Mouse (Mus musculus) heart, adult 11 months (tissue): ENCODE measurements around the gene Adcyap1.

Source experiments
- DNase-seq: peaks from one replicate; pipeline ENCODE4 v3.0.0; 2022

The Adcyap1 gene

DNA sequence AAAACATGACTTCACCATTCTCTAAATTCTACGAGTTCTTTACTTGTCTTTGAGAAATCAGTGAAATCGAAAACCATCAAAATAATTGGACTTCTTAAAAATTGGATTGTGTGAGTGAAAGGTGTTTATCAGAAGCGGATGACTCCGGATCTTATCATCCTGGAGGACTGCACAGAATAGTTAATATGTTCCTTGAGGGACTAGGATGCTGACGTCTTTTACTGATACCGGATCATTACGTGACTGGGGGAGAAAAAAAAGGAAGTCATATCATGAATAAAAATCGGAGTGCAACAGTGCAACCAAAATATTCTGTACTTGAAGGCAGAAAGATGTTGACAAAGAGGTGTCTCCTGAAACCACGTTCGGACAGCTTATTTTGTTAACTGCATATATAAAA is at the start of gene Adcyap1:
Gene Adcyap1 (plus strand): TSS at position 301 of the 400 bp plus-strand sequence.
- DNase-seq, result no peak

DNA sequence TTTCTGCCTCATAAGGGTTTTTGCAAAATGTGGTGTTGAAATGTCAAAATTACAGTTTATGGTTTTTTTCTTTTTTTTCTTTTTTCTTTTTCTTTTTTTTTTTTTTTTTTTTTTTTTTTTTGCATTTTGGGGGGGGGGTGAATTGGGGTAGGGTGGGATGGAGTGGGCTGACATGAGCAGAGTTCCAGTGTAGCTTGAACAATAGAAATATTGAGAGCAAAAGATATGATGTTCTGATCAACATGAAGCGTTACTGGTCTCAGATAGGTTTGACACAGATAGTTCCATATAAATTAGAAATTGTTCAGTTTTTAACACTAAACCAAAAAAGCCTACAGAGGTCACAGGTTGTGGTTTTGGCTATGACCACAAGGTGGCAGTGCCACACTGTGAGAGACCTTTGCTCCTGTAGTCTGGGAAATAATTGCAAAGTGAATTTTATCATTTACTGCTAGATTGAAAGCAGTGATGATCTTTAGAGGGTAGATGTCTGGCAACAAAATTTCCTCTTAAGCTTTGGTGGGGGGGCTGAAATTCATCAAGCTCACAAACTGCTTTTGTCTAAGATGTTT is 40.5 kb upstream of the Adcyap1 start:
- DNase-seq, result no peak

DNA sequence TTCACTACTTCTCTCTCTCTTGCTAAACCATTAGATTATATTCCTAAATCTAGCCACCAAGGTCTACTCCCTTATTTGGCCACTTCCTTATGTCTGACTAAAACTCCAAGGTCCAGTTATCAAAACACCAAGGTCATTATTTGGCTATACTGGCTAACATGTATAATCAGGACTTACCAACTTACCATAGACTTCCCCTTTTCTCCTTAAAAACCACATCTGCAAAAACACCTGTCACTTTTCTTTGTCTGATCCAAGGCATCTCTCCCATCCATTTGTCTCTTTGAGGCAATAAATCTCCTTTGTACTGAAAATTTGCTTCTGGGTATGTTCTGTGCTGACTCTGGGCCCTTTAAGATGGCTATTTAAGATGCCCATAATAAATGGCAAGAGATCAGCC is 29.2 kb upstream of the Adcyap1 start:
- DNase-seq, result no peak

DNA sequence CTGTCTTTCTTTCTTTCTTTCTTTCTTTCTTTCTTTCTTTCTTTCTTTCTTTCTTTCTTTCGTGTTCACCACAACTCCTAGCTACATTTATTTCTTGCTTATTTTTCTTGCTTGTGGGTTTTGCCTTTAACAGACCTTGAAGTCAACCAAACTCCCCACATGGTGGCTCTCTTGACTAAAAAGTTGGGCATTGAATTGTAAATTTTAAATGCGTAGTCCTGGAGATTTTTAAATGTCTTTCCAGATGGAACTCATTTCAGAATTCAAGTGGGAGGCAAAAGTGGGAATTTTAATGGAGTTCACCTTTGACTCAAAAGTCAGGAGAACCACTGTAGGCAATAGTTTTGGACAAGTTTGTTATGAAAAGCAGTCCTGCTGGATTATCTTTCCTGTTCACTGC is 2.0 kb upstream of the Adcyap1 start:
- no peak for DNase-seq

DNA sequence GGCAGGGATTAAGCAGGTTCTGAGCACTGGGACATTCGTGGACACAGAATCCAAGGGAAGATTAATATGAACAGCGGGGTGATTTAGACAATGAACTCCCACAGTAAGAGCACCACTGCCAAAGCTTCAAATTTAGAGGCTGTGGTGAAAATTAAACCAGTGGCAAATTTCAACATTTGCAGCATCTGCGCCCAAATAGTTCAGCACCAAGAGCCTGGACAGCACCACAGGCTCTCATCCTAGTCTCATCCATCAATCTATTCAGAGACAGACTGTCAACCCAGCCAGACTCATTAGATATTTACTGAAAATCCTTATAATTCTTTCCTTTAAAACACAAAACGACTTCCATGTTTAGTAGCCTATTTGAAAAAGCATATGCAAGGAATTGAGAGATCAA is 604 bp upstream of the Adcyap1 start:
- no peak for DNase-seq

DNA sequence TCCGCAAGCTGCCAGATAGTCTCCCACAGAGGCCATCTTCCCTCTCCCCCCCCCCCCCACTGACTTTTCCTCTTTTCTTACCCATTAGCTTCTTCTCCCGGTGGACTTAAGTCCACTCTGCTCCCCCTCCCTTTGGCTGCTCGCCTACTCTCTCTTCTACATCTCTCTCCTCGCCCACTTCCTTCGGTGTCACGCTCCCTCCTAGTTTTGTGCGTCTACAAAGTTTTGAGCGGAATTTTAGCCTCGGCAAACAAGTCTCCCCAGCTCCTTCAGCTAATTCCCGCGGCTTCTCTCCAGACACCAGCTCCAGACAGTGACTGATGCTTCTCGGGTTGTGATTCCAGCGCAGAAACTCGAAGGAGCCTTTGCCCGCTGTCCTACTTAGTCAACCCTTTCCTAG is 401 bp downstream of the Adcyap1 start:
- DNase-seq, result no peak

DNA sequence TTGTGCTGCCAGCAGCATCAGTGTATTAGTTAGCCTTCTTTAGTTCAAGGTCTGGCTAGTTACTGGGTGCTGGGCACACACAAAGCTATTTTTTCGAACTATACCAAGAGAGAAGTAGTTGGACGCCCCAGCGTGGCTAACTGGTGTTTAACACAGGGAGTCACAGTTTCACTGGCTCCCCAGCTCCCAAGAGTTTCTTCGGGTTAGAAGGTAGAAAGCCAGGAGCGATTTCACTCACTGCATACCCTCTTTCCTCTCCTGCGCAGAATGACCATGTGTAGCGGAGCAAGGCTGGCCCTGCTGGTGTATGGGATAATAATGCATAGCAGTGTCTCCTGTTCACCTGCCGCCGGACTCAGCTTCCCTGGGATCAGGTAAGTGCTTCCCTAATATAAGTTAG is 930 bp downstream of the Adcyap1 start:
- no peak for DNase-seq

DNA sequence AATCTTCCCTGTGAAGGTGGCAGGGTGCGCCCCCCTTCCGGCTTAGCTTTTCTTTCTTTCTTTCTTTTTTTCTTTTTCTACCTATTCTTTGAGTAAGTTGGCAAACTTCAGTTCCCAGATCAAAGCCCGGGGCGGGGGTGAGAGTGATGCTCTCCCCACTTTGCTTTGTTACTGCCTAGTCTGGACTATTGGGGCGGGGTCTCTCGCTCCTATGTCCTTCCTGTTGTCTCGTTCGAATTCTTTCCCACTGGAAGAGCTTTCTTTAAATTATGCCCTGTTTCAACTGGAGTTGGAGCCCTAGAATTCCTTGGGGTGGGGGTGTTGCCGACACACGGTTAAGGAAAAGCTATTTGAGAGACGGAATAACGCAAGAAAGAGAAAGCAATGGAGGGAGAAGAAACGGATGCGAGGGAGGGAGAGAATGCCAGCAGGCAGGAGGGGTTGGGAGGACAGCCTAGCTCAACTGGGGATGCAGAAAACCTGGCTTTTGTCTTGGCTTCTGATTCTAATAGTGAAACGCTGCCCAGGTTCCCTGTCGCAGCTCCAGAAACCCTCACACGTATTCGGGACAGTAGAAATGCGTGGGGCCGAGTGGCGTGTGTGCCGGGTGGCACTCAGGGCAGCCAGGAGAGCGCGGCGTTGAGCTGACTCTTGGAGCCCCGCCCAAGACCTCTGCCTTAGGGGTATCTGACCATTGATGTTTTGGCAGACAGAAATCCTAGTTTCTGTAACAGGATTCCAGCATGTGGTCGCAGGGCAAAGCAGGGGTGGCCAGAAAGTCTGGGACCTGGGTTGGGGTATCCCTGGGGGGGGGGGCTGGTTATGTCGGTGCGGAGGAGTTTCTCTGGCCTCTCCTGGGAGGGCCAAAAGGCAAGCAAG is 1.8 kb downstream of the Adcyap1 start:
- DNase-seq, result no peak

DNA sequence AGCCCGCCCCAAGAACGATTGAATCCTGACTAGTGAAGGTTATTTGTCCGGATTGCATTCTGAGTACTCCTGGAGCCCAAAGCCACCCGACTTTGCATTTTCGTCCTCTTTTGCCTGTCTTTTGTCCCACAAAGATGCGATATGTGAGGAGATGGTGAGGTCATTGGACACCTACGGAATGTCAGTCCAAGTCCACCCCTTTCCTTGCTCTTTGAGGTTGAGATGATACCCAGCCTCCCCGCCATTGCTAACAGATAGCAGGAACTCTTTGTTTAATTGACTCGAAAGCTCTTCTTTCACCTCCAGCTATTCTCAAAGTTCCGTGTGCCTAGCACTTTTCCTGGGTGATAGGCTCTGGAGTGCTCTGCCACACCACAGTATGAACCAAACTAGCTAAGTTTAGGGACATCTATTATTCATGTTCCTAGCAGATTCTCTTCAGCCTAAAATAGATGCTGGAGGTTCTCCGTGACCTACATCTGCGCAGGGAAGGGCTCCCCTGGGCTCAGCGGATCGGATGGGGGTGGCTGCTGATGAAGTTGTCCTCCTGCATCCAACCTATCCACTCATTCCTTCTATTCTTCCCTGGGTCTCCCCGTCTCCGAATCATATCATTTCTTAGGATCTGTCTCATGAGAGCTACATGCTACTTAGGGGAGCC is 2.6 kb downstream of the Adcyap1 start:
- DNase-seq, result no peak

DNA sequence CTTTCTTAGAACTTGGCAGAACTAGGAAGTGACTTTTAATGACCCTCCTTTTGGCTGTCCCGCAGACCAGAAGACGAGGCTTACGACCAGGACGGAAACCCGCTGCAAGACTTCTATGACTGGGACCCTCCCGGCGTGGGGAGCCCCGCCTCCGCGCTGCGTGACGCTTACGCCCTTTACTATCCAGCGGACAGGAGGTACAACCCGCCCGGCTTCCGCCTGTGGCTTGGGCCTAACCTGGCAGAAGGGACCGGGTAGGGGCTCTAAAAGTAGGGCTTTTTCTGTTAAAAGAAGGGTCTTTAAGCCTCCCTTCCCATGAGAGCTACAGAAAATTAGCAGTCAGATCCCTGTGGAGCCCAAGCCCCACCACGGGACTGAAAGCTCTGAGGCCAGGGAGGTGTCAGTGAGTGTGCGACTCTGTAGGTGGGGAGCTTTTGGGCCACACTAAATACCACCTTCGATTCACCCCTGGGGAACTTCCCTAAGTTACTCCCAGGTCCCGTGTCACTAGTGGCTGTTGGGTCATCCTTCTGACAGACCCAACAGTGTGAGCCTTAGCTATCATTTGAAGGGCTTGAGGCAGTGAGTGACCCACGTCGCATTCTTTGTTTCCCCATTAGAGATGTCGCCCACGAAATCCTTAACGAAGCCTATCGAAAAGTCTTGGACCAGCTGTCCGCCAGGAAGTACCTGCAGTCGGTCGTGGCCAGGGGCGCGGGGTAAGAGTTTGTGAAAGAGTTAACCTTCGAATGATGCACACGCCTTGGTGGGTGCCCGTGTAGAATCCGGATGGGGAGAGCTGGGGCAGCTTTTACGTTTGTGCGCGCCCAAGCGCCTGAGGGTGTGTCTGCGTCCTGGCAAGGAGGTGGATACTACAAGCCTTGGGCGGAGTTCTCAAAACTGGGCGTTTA is 3.6 kb downstream of the Adcyap1 start:
- DNase-seq, result no peak

DNA sequence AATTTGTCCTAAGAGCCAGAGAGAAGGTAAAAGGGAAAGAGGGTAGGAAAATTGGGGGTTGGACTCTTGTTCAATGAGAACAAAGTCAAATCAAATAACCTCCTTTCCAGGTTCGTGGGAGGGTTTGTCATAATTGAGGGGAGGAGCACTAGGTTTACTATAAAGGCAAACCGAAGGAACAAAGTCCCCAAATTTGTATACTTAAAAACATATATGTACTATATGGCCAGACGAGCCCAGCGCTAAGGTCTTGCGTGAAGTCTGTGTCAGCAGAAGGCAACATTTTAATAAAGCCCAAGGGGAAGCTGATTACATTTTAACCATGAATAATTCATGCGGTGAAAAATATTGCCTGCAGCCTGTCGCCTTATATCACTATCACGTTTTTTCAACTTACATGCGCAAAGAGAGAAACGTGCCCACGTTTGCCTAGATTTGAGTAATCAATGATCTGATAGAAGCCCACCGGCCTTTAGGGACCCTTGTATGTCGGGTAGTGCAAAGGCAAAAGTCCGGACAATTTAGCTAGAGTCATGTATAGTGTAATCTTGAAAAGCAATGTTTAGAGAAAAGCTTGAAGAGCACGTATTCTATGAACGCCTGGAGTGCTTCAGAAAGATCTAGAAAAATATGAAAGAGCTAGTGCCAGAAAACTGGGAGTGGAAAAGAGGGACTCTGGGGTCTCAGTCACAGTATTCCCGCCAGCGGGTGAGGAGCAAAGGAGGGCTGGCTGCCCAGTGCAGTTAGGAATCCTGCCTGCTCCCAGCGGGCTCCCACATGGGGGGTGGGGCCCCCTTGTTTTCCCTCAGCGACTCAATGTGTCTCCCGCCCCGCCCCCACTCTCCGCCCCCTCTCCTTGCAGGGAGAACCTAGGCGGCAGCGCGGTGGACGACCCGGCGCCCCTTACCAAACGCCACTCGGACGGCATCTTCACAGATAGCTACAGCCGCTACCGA is 4.5 kb downstream of the Adcyap1 start:
- no peak for DNase-seq

DNA sequence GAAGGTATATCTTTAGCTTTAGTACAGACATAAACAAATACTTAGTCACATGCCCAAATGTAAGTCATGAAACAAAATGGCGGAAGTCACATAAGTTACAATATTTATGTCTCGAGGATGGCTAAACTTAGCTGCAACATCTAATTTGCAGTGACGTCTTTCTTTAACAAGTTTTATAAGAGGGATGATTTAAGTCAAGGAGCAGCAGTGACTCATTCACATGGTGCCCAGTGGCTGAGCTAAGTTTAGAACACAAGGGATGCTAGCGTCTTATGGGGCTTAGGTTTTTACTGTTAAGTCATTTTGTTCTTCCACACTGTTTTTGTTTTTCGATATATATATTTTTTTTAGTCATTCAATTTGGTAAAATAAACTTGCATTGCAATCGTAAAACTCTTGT is 19.0 kb downstream of the Adcyap1 start:
- no peak for DNase-seq

DNA sequence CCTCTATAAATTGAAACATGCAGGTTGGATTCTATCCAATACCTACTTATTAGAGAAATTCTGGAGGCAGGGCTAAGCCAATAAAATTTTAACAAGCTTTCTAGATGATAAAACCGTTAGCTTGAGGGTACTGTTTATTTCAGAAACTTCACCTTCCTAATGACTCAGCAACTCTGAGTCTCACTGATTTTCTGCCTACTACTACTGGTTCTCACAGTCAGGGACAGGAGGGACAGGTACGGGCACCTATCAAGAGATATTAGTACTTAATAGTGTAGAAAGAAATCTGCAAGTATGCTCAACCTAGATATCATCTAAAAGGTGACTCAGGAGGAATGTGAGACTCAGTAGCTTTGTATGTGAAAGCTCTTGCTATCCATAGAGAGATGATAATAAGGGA is 19.8 kb downstream of the Adcyap1 start:
- no peak for DNase-seq

DNA sequence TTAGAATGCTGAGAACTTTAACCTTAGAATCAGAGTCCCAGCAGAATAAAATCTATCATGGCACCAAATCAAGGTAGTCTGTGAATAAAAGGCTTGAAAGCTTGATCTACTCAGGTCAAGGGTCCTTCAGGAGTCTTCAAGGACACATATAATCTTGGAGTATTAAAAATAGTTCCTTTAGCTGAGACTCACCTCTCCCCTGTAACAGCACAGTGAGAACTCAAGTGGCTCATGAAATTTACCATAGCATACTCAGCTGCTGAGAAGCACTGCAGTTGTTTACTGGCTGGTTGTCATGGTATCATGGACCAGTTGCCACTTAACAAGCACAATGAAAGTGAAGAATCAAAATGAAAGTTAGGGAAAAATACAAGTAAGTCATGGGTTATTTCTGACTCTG is 38.5 kb downstream of the Adcyap1 start:
- DNase-seq, result no peak
